Mouse (Mus musculus): ENCODE measurements around the gene B230118H07Rik. TPM values are rescaled to one million over a fixed set of nuclear protein-coding genes. Genes with fewer than 3 reads are reported as not detected.

B230118H07Rik gene
- total and polyA plus RNA-seq, 3 experiments, result 22.4 to 30.6 TPM; not detected in 1

DNA sequence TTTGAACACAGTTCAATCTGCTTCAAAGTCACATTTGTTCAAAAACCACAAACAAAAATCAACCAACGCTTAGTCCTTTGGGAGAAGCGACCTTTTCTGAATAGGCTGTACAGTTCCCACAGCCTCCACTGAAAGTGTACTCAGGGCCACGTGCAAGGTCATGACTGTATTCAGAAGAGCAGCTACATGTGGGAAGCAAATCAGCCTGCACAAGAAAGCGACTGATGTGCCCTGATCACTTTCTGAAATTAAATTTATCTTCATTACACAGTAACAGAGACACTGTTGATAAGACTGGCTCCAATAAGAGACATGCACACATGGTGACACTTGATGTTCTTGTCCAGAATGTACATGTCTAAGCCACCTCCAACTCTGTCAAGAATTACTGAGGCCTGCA lies 85.6 kb downstream of the B230118H07Rik start:
- H3K9me3 ChIP-seq (replicated peaks; ENCODE audit: insufficient read depth, low read length), result no peaks in the 10 kb centered on the region
- DNase-seq (ENCODE audit: low read depth, low spot score), result no peak
- TF ChIP-seq MEF2A (IDR thresholded peaks at IDR 0.05; ENCODE audit: extremely low read depth, insufficient replicate concordance, low read depth, low read length, poor library complexity, severe bottlenecking), result no peak
- TF ChIP-seq SIN3A (IDR thresholded peaks at IDR 0.05; ENCODE audit: low read length), result no peak
- TF ChIP-seq USF2 (IDR thresholded peaks at IDR 0.05; ENCODE audit: borderline replicate concordance in 1 of 2, insufficient read depth in 1 of 2, low read depth in 1 of 2, low read length in 2 of 2), result no peak
- no peak for TF ChIP-seq E2F4 (IDR thresholded peaks at IDR 0.05; ENCODE audit: borderline replicate concordance, low read depth, low read length)
- no peak for TF ChIP-seq RCOR1 (IDR thresholded peaks at IDR 0.05; ENCODE audit: low read depth, low read length)
- TF ChIP-seq HCFC1 (IDR thresholded peaks at IDR 0.05; ENCODE audit: low read depth, low read length), result no peak
- no peak for TF ChIP-seq POLR2A (IDR thresholded peaks at IDR 0.05; ENCODE audit: control insufficient read depth in 1 of 2, insufficient read depth in 1 of 2, low read depth in 1 of 2, low read length in 2 of 2, poor library complexity in 1 of 2)
- no peak for TF ChIP-seq NELFE (IDR thresholded peaks at IDR 0.05; ENCODE audit: low read depth, low read length)
- TF ChIP-seq GATA1 (IDR thresholded peaks at IDR 0.05; ENCODE audit: low read depth, low read length), result no peak
- no peak for TF ChIP-seq TCF12 (IDR thresholded peaks at IDR 0.05; ENCODE audit: low read depth, low read length)
- no peak for TF ChIP-seq KAT2A (conservative IDR thresholded peaks at IDR 0.05; ENCODE audit: low read depth, low read length)
- TF ChIP-seq MAX (IDR thresholded peaks at IDR 0.05; ENCODE audit: low read length), result no peak
- no peak for TF ChIP-seq MAFK (IDR thresholded peaks at IDR 0.05; ENCODE audit: borderline replicate concordance, low read depth, low read length)
- no peak for TF ChIP-seq MAZ (IDR thresholded peaks at IDR 0.05; ENCODE audit: low read depth, low read length)
- no peak for TF ChIP-seq TBP (IDR thresholded peaks at IDR 0.05; ENCODE audit: low read depth, low read length)
- no peak for TF ChIP-seq CHD2 (IDR thresholded peaks at IDR 0.05; ENCODE audit: low read length)
- no peak for TF ChIP-seq UBTF (IDR thresholded peaks at IDR 0.05; ENCODE audit: borderline replicate concordance, insufficient read depth, low read depth, low read length)
- no peaks in the 10 kb centered on the region for H3K27me3 ChIP-seq (ENCODE audit: control insufficient read depth in 1 of 2, insufficient read depth in 2 of 2, low read length in 2 of 2)
- no peak overlapping the region for H3K4me3 ChIP-seq (ENCODE audit: control insufficient read depth in 1 of 2, insufficient read depth in 1 of 2, low read depth in 2 of 2, low read length in 2 of 2)
- no peak overlapping the region for H3K27ac ChIP-seq (ENCODE audit: control insufficient read depth, low read depth, low read length)
- H3K9ac ChIP-seq (ENCODE audit: control insufficient read depth, low read depth, low read length, poor library complexity, severe bottlenecking), result no peak overlapping the region
- no peaks in the 10 kb centered on the region for H3K36me3 ChIP-seq (ENCODE audit: control insufficient read depth in 1 of 2, insufficient read depth in 2 of 2, low read length in 2 of 2)
- no peaks in the 10 kb centered on the region for H3K4me1 ChIP-seq (ENCODE audit: control insufficient read depth in 1 of 2, insufficient read depth in 2 of 2, low read length in 2 of 2)
- no peaks in the 10 kb centered on the region for H3K79me2 ChIP-seq (ENCODE audit: control insufficient read depth, insufficient read depth, low read length, poor library complexity)

DNA sequence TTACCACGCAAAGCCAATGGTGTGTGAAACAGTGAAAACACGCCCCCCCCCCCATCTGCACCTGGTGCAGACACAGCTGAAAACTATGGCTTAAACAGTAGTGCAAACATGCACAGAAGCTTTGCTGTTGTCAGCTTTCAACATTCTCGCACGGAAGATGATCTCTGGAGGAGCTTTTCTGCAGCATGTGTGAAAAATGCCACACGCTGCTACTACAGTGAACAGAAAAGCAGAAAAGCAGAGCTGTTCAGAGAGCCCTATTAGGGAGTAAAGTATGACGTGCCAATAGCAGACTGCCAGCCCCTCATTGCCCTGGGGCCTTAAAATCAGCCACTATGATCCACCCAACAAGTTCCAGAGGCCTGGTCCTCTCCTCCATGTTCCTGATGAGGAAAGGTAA lies 86.1 kb downstream of the B230118H07Rik start:
- no peaks in the 10 kb centered on the region for H3K79me2 ChIP-seq (ENCODE audit: control insufficient read depth, insufficient read depth, low read length, poor library complexity)
- H3K9me3 ChIP-seq (replicated peaks; ENCODE audit: insufficient read depth, low read length), result no peaks in the 10 kb centered on the region
- H3K9ac ChIP-seq (ENCODE audit: control insufficient read depth, low read depth, low read length, poor library complexity, severe bottlenecking), result no peak overlapping the region
- H3K4me1 ChIP-seq (ENCODE audit: control insufficient read depth in 1 of 2, insufficient read depth in 2 of 2, low read length in 2 of 2), result no peaks in the 10 kb centered on the region
- H3K4me3 ChIP-seq (ENCODE audit: control insufficient read depth in 1 of 2, insufficient read depth in 1 of 2, low read depth in 2 of 2, low read length in 2 of 2), result no peak overlapping the region
- TF ChIP-seq MYB (IDR thresholded peaks at IDR 0.05; ENCODE audit: low read depth, low read length) (no peak), POLR2AphosphoS2 (IDR thresholded peaks at IDR 0.05; ENCODE audit: low read length) (no peak), MAX (IDR thresholded peaks at IDR 0.05; ENCODE audit: low read length) (no peak)
- no peaks in the 10 kb centered on the region for H3K36me3 ChIP-seq (ENCODE audit: control insufficient read depth in 1 of 2, insufficient read depth in 2 of 2, low read length in 2 of 2)
- H3K27me3 ChIP-seq (ENCODE audit: control insufficient read depth in 1 of 2, insufficient read depth in 2 of 2, low read length in 2 of 2), result no peaks in the 10 kb centered on the region
- no peak overlapping the region for H3K27ac ChIP-seq (ENCODE audit: control insufficient read depth, low read depth, low read length)
- no peak for DNase-seq (ENCODE audit: low read depth, low spot score)
